Mouse (Mus musculus): ENCODE results near the gene Dennd5b. TPM values are rescaled to one million over a fixed set of nuclear protein-coding genes. Genes with fewer than 3 reads are reported as not detected.

Dennd5b gene
- polyA plus RNA-seq (2014; fragmentation: Nextera tagmentation; extraction: Ambion mirVana) = 11.7 and 12.1 TPM in 2 replicates

DNA sequence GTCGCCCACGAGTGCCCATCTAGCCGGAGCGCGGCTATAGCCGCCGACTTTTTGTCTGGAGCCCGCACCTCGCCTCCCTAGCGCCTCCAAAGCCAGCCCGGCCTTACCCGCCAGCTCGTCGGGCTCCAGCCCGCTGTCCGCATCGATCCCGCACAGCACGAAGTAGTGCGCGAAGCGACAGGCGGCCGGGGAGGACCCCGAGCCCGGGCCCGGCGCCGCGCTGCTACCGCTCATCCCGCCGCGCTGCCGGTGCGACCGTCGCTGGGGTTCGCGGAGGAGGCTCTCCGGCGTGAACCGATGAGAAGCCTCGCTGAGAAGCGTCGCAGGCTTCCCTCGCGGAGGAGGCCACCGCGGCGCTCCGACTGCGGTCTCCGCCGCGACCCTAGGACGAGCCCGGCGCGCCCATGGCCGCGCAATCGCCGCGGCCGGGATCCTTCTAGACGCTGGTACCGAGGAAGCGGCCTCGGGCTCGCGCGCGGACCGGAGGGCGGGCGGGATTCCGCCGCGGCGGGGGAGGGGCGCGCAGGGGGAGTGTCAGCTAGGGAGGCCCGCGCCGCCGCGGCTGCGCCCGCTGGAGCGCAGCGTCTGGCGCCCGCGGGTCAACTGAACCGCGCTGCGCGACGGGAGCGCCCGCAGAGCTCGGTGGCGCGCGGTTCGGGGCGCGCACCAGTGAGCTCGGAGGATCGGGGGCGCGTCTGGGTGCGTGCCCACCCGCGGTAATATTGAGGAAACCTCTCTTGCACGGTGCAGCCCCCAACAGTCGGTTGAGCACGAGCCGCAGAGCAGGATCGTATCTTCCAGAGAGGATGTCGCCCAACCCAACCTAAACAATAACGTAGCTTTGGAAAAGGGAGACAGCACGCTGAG lies at the start of gene Dennd5b:
TSS of gene Dennd5b (minus strand) at position 605 of the 867 bp plus-strand sequence.
- Histone ChIP-seq H3K27ac (ENCODE audit: low read length) (peak within 1 kb of the TSS; percentile 78), H3K4me1 (ENCODE audit: control insufficient read depth, insufficient read depth, low read length) (no peaks in the 10 kb centered on the region), H3K4me3 (ENCODE audit: low read depth, low read length) (peak within 1 kb of the TSS; percentile 81), H3K4me2 (replicated peaks; ENCODE audit: low read depth, low read length) (peak within 1 kb of the TSS; percentile 83), H3K9ac (replicated peaks; ENCODE audit: low read depth, low read length) (peak within 1 kb of the TSS; percentile 68), H3K36me3 (ENCODE audit: control insufficient read depth, insufficient read depth, low read length) (no peaks in the 10 kb centered on the region), H3K9me3 (ENCODE audit: control insufficient read depth, low read depth, low read length) (no peaks in the 10 kb centered on the region), H3K27me3 (ENCODE audit: control insufficient read depth, insufficient read depth, low read length) (no peaks in the 10 kb centered on the region)
- under 1% methylated on average over 114 of the region's 124 CpGs for WGBS
- peak; percentile 94 for ATAC-seq (ENCODE audit: insufficient number of reproducible peaks, insufficient read depth, low FRiP score, low read depth)

- Histone ChIP-seq H3K9me3 (ENCODE audit: control insufficient read depth, low read depth, low read length) (peaks cover 3% of the 10 kb centered on the region; the same call in 1 of the 2 replicates), H3K27me3 (ENCODE audit: control insufficient read depth, insufficient read depth, low read length) (no peaks in the 10 kb centered on the region), H3K4me3 (ENCODE audit: low read depth, low read length) (no peak overlapping the region), H3K9ac (replicated peaks; ENCODE audit: low read depth, low read length) (no peak overlapping the region), H3K36me3 (ENCODE audit: control insufficient read depth, insufficient read depth, low read length) (peaks cover 9% of the 10 kb centered on the region; the same call in 1 of the 2 replicates), H3K4me2 (replicated peaks; ENCODE audit: low read depth, low read length) (no peak overlapping the region), H3K27ac (ENCODE audit: low read length) (peak overlapping the region; percentile 71; the same call in 1 of the 2 replicates), H3K4me1 (ENCODE audit: control insufficient read depth, insufficient read depth, low read length) (no peaks in the 10 kb centered on the region)
- ATAC-seq (ENCODE audit: insufficient number of reproducible peaks, insufficient read depth, low FRiP score, low read depth) = peak; percentile 81
- 55% methylated on average over 7 of the region's 7 CpGs for WGBS
These were observed 47.2 kb upstream of the Dennd5b start for GRCm38 (mm10) chr6:149148436-149149229.

GRCm38 (mm10) chr6:149145143-149145542 lies 43.7 kb upstream of the Dennd5b start:
- Histone ChIP-seq H3K9ac (replicated peaks; ENCODE audit: low read depth, low read length) (no peak overlapping the region), H3K27ac (ENCODE audit: low read length) (no peak overlapping the region), H3K27me3 (ENCODE audit: control insufficient read depth, insufficient read depth, low read length) (no peaks in the 10 kb centered on the region), H3K4me2 (replicated peaks; ENCODE audit: low read depth, low read length) (no peak overlapping the region), H3K36me3 (ENCODE audit: control insufficient read depth, insufficient read depth, low read length) (peaks cover 9% of the 10 kb centered on the region; the same call in 1 of the 2 replicates), H3K9me3 (ENCODE audit: control insufficient read depth, low read depth, low read length) (peaks cover 8% of the 10 kb centered on the region; the same call in 1 of the 2 replicates), H3K4me1 (ENCODE audit: control insufficient read depth, insufficient read depth, low read length) (no peaks in the 10 kb centered on the region), H3K4me3 (ENCODE audit: low read depth, low read length) (no peak overlapping the region)
- 90% methylated on average over 1 of the region's 1 CpGs for WGBS
- ATAC-seq (ENCODE audit: insufficient number of reproducible peaks, insufficient read depth, low FRiP score, low read depth) = no peak

DNA sequence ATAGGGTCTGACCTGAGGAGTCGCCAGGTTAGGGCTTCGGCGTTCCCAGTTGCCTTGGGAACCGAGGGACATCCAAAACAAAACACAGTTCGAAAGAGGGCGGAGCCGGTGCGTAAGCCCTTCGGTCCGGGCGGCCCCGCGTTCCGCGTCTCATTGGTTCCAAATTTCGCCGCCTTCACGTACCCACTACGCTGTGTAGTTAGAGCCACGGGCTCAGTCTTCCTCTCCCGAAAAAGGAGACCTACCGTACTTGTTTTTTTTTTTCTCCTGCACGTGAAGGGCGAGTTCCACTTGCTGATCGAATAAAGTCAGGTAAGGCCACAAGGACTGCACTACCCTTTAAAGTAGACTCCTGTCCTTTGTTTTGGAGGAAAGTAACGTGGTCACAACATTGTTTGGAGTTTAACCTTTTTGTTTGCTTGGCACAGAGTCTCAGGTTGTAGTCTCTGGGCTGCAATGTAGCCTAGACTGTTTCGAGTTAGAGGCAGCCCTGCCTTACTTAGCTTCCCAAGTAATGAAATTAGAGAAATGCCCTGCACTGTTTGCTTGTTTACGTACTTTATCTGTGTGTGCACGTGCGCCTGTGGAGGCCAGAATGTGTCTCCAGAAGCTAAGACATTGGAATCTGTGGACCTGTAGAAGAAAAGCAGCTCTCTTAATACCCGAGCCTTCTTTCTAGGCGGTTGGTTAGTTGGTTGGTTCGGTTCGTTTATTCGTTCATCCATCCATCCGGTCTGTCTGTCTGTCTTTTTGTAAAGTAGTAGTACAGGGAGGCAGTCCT lies 40.1 kb upstream of the Dennd5b start:
- H3K9me3 ChIP-seq (ENCODE audit: control insufficient read depth, low read depth, low read length) = peaks cover 8% of the 10 kb centered on the region; the same call in 1 of the 2 replicates
- H3K9ac ChIP-seq (replicated peaks; ENCODE audit: low read depth, low read length) = peak overlapping the region; percentile 52
- H3K36me3 ChIP-seq (ENCODE audit: control insufficient read depth, insufficient read depth, low read length) = 0 out of 2 replicates have a peak, but pooled peaks cover 9% of the 10 kb centered on the region
- H3K4me3 ChIP-seq (ENCODE audit: low read depth, low read length) = peak overlapping the region; percentile 59
- H3K4me1 ChIP-seq (ENCODE audit: control insufficient read depth, insufficient read depth, low read length) = no peaks in the 10 kb centered on the region
- ATAC-seq (ENCODE audit: insufficient number of reproducible peaks, insufficient read depth, low FRiP score, low read depth) = peak; percentile 94
- WGBS = 3% methylated on average over 36 of the region's 36 CpGs
- no peaks in the 10 kb centered on the region for H3K27me3 ChIP-seq (ENCODE audit: control insufficient read depth, insufficient read depth, low read length)
- H3K4me2 ChIP-seq (replicated peaks; ENCODE audit: low read depth, low read length) = peak overlapping the region; percentile 76
- H3K27ac ChIP-seq (ENCODE audit: low read length) = peak overlapping the region; percentile 79

GRCm38 (mm10) chr6:149139471-149139870 lies 38.0 kb upstream of the Dennd5b start, which contains the start of gene Etfbkmt:
TSS of gene Etfbkmt (plus strand) at chr6:149139849.
- Histone ChIP-seq H3K36me3 (ENCODE audit: control insufficient read depth, insufficient read depth, low read length) (0 out of 2 replicates have a peak, but pooled peaks cover 2% of the 10 kb centered on the region), H3K9me3 (ENCODE audit: control insufficient read depth, low read depth, low read length) (0 out of 2 replicates have a peak, but pooled peaks cover 5% of the 10 kb centered on the region), H3K27me3 (ENCODE audit: control insufficient read depth, insufficient read depth, low read length) (no peaks in the 10 kb centered on the region), H3K4me1 (ENCODE audit: control insufficient read depth, insufficient read depth, low read length) (0 out of 2 replicates have a peak, but pooled peaks cover under 1% of the 10 kb centered on the region), H3K9ac (replicated peaks; ENCODE audit: low read depth, low read length) (no peak within 1 kb of the TSS), H3K4me2 (replicated peaks; ENCODE audit: low read depth, low read length) (no peak within 1 kb of the TSS), H3K4me3 (ENCODE audit: low read depth, low read length) (no peak within 1 kb of the TSS), H3K27ac (ENCODE audit: low read length) (no peak within 1 kb of the TSS)
- WGBS = 88% methylated on average over 1 of the region's 1 CpGs
- ATAC-seq (ENCODE audit: insufficient number of reproducible peaks, insufficient read depth, low FRiP score, low read depth) = no peak

DNA sequence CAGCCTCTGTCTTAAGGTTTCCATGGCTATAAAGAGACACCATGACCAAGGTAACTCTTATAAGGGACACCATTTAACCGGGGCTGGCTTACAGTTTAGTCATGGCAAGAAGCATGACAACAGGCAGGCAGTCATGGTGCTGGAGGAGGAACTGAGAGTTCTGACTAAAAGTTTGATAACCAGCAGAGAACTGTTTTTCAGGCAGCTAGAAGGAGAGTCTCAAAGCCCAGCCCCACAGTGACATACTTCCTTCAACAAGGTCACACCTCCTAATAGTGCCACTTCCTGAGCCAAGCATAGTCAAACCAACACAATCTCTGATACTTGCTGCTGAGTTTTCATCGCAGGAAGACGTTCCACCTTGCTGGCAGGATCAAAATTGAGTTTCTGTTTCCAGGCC lies 37.5 kb upstream of the Dennd5b start:
- WGBS = 92% methylated on average over 3 of the region's 3 CpGs
- Histone ChIP-seq H3K4me1 (ENCODE audit: control insufficient read depth, insufficient read depth, low read length) (0 out of 2 replicates have a peak, but pooled peaks cover 5% of the 10 kb centered on the region), H3K4me2 (replicated peaks; ENCODE audit: low read depth, low read length) (no peak overlapping the region), H3K36me3 (ENCODE audit: control insufficient read depth, insufficient read depth, low read length) (no peaks in the 10 kb centered on the region), H3K9ac (replicated peaks; ENCODE audit: low read depth, low read length) (no peak overlapping the region), H3K27ac (ENCODE audit: low read length) (no peak overlapping the region), H3K27me3 (ENCODE audit: control insufficient read depth, insufficient read depth, low read length) (no peaks in the 10 kb centered on the region), H3K4me3 (ENCODE audit: low read depth, low read length) (no peak overlapping the region), H3K9me3 (ENCODE audit: control insufficient read depth, low read depth, low read length) (0 out of 2 replicates have a peak, but pooled peaks cover 5% of the 10 kb centered on the region)
- no peak for ATAC-seq (ENCODE audit: insufficient number of reproducible peaks, insufficient read depth, low FRiP score, low read depth)

- Histone ChIP-seq H3K9me3 (ENCODE audit: control insufficient read depth, low read depth, low read length) (0 out of 2 replicates have a peak, but pooled peaks cover 3% of the 10 kb centered on the region), H3K4me1 (ENCODE audit: control insufficient read depth, insufficient read depth, low read length) (0 out of 2 replicates have a peak, but pooled peaks cover 5% of the 10 kb centered on the region), H3K4me2 (replicated peaks; ENCODE audit: low read depth, low read length) (no peak overlapping the region), H3K9ac (replicated peaks; ENCODE audit: low read depth, low read length) (no peak overlapping the region), H3K27ac (ENCODE audit: low read length) (no peak overlapping the region), H3K36me3 (ENCODE audit: control insufficient read depth, insufficient read depth, low read length) (no peaks in the 10 kb centered on the region), H3K4me3 (ENCODE audit: low read depth, low read length) (no peak overlapping the region), H3K27me3 (ENCODE audit: control insufficient read depth, insufficient read depth, low read length) (no peaks in the 10 kb centered on the region)
- ATAC-seq (ENCODE audit: insufficient number of reproducible peaks, insufficient read depth, low FRiP score, low read depth) = no peak
- WGBS = 52% methylated on average over 2 of the region's 2 CpGs
These were observed 36.5 kb upstream of the Dennd5b start for GRCm38 (mm10) chr6:149137936-149138335.
